Mouse (Mus musculus) neural tube, embryonic 11.5 days (tissue): ENCODE data around the gene Ube2cbp. TPM values are rescaled to one million over a fixed set of nuclear protein-coding genes. Genes with fewer than 3 reads are reported as not detected.
A peak's percentile ranks its signal among the peaks of the same experiment; 100 is the strongest.

Experiments used
- ATAC-seq: fragments of 200-750 bp; cut with Nextera tagmentation; 2 replicates; pipeline ENCODE4 v1.8.0; 2017; ENCODE audit warnings: moderate number of reproducible peaks, mild to moderate bottlenecking, moderate TSS enrichment, moderate library complexity; ENCODE audit not compliant: insufficient read depth, low FRiP score, low TSS enrichment
- DNase-seq: peaks from one replicate; pipeline ENCODE4 v3.0.0-alpha.2; 2015; ENCODE audit warnings: low spot score
- H3K27ac ChIP-seq: fragments of 300-500 bp; sonication (generic); 2 replicates; pipeline ENCODE4 v1.5.1; 2014; ENCODE audit warnings: low read depth, mild to moderate bottlenecking, low read length
- H3K27me3 ChIP-seq: fragments of 300-500 bp; sonication (generic); 2 replicates; pipeline ENCODE4 v1.6.1; 2014; ENCODE audit warnings: mild to moderate bottlenecking, low read length, mixed read lengths; ENCODE audit not compliant: control insufficient read depth, insufficient read depth
- H3K36me3 ChIP-seq: fragments of 300-500 bp; sonication (generic); 2 replicates; pipeline ENCODE4 v1.6.1; 2014; ENCODE audit warnings: mild to moderate bottlenecking, low read length, moderate library complexity, mixed read lengths; ENCODE audit not compliant: control insufficient read depth, insufficient read depth
- H3K4me1 ChIP-seq: fragments of 300-500 bp; sonication (generic); 2 replicates; pipeline ENCODE4 v1.6.1; 2014; ENCODE audit warnings: low read length, mixed read lengths; ENCODE audit not compliant: control insufficient read depth, insufficient read depth
- H3K4me2 ChIP-seq: fragments of 300-500 bp; sonication (generic); 2 replicates; pipeline ENCODE4 v1.6.1; 2014; ENCODE audit warnings: low read depth, mild to moderate bottlenecking, moderate library complexity
- H3K4me3 ChIP-seq: fragments of 300-500 bp; sonication (generic); 2 replicates; pipeline ENCODE4 v1.5.1; 2014; ENCODE audit warnings: low read depth, low read length
- H3K9ac ChIP-seq: fragments of 300-500 bp; sonication (generic); 2 replicates; pipeline ENCODE4 v1.6.1; 2014; ENCODE audit warnings: mild to moderate bottlenecking, low read length
- H3K9me3 ChIP-seq: fragments of 300-500 bp; sonication (generic); 2 replicates; pipeline ENCODE4 v1.6.1; 2016; ENCODE audit warnings: low read length; ENCODE audit not compliant: control insufficient read depth
- WGBS: fragments of 180-500 bp; shearing (Covaris S2); extraction: QIAGEN DNeasy Blood & Tissue Kit; methylation state at CpG from one replicate; pipeline ENCODE4 v1.1.7; 2014; 5-methylcytosine and 5-hydroxymethylcytosine counted together
- polyA plus RNA-seq: library from polyadenylated mRNA; unstranded; fragments of >200 nt; fragmentation: Nextera tagmentation; extraction: Ambion mirVana; gene quantifications from 2 replicates; pipeline ENCODE4 v1.2.1, GENCODE M21; 2014

Gene Ube2cbp
- polyA plus RNA-seq, 1 experiment from 2014 or later = 8.3 TPM

GRCm38 (mm10) chr9:86327341-86327740 lies 137.4 kb downstream of the Ube2cbp start:
- no peak overlapping the region for H3K27ac ChIP-seq
- H3K9ac ChIP-seq = no peak overlapping the region
- H3K9me3 ChIP-seq = no peaks in the 10 kb centered on the region
- H3K4me3 ChIP-seq = no peak overlapping the region
- no peak overlapping the region for H3K4me2 ChIP-seq
- no peaks in the 10 kb centered on the region for H3K27me3 ChIP-seq
- 67% methylated on average over 3 of the region's 3 CpGs for whole genome bisulfite sequencing
- ATAC-seq = no peak
- no peak for DNase-seq
- H3K36me3 ChIP-seq = no peaks in the 10 kb centered on the region
- H3K4me1 ChIP-seq = no peaks in the 10 kb centered on the region

- H3K4me1 ChIP-seq = no peaks in the 10 kb centered on the region
- H3K9me3 ChIP-seq = no peaks in the 10 kb centered on the region
- WGBS = 76% methylated on average over 1 of the region's 1 CpGs
- H3K4me3 ChIP-seq = no peak overlapping the region
- no peak overlapping the region for H3K4me2 ChIP-seq
- DNase-seq = no peak
- no peak overlapping the region for H3K9ac ChIP-seq
- H3K27ac ChIP-seq = no peak overlapping the region
- no peak for ATAC-seq
- H3K36me3 ChIP-seq = no peaks in the 10 kb centered on the region
- no peaks in the 10 kb centered on the region for H3K27me3 ChIP-seq
These were observed 140.0 kb downstream of the Ube2cbp start for GRCm38 (mm10) chr9:86324772-86325171.

- Histone ChIP-seq H3K4me2 (no peak overlapping the region), H3K9me3 (no peaks in the 10 kb centered on the region), H3K27ac (no peak overlapping the region), H3K4me3 (no peak overlapping the region), H3K9ac (no peak overlapping the region), H3K27me3 (no peaks in the 10 kb centered on the region), H3K36me3 (no peaks in the 10 kb centered on the region), H3K4me1 (no peaks in the 10 kb centered on the region)
- no peak for ATAC-seq
- no peak for DNase-seq
- 90% methylated on average over 6 of the region's 6 CpGs for WGBS
These were observed 145.1 kb downstream of the Ube2cbp start for GRCm38 (mm10) chr9:86319516-86320140.

GRCm38 (mm10) chr9:86315700-86316099 lies 149.1 kb downstream of the Ube2cbp start:
- no peak overlapping the region for H3K27ac ChIP-seq
- no peaks in the 10 kb centered on the region for H3K27me3 ChIP-seq
- ATAC-seq (no peak), DNase-seq (no peak)
- no peaks in the 10 kb centered on the region for H3K9me3 ChIP-seq
- 89% methylated on average over 2 of the region's 2 CpGs for WGBS
- H3K4me3 ChIP-seq = no peak overlapping the region
- H3K9ac ChIP-seq = no peak overlapping the region
- H3K4me2 ChIP-seq = no peak overlapping the region
- H3K36me3 ChIP-seq = no peaks in the 10 kb centered on the region
- no peaks in the 10 kb centered on the region for H3K4me1 ChIP-seq

GRCm38 (mm10) chr9:86308616-86309015 lies 156.1 kb downstream of the Ube2cbp start:
- no peak overlapping the region for H3K4me2 ChIP-seq
- DNase-seq (no peak), ATAC-seq (no peak)
- no peak overlapping the region for H3K27ac ChIP-seq
- WGBS = 33% methylated on average over 4 of the region's 4 CpGs
- no peaks in the 10 kb centered on the region for H3K27me3 ChIP-seq
- no peak overlapping the region for H3K4me3 ChIP-seq
- no peaks in the 10 kb centered on the region for H3K4me1 ChIP-seq
- no peak overlapping the region for H3K9ac ChIP-seq
- H3K36me3 ChIP-seq = no peaks in the 10 kb centered on the region
- H3K9me3 ChIP-seq = no peaks in the 10 kb centered on the region

- DNase-seq = no peak
- H3K36me3 ChIP-seq = no peaks in the 10 kb centered on the region
- no peaks in the 10 kb centered on the region for H3K4me1 ChIP-seq
- H3K9me3 ChIP-seq = no peaks in the 10 kb centered on the region
- no peak overlapping the region for H3K4me2 ChIP-seq
- H3K4me3 ChIP-seq = no peak overlapping the region
- H3K9ac ChIP-seq = no peak overlapping the region
- WGBS = 95% methylated on average over 2 of the region's 2 CpGs
- H3K27ac ChIP-seq = no peak overlapping the region
- no peak for ATAC-seq
- no peaks in the 10 kb centered on the region for H3K27me3 ChIP-seq
These were observed 158.2 kb downstream of the Ube2cbp start for GRCm38 (mm10) chr9:86306556-86306955.

- ATAC-seq (no peak), DNase-seq (no peak)
- 90% methylated on average over 6 of the region's 6 CpGs for whole genome bisulfite sequencing
- H3K27ac ChIP-seq = no peak overlapping the region
- no peak overlapping the region for H3K4me3 ChIP-seq
- no peak overlapping the region for H3K9ac ChIP-seq
- H3K9me3 ChIP-seq = no peaks in the 10 kb centered on the region
- no peak overlapping the region for H3K4me2 ChIP-seq
- H3K36me3 ChIP-seq = no peaks in the 10 kb centered on the region
- no peaks in the 10 kb centered on the region for H3K27me3 ChIP-seq
- H3K4me1 ChIP-seq = no peaks in the 10 kb centered on the region
These were observed 163.3 kb downstream of the Ube2cbp start for GRCm38 (mm10) chr9:86301407-86301806.

GRCm38 (mm10) chr9:86298596-86298995 lies 166.2 kb downstream of the Ube2cbp start:
- H3K9ac ChIP-seq = no peak overlapping the region
- no peak for DNase-seq
- H3K4me1 ChIP-seq = no peaks in the 10 kb centered on the region
- no peaks in the 10 kb centered on the region for H3K36me3 ChIP-seq
- no peak overlapping the region for H3K4me3 ChIP-seq
- ATAC-seq = peak; percentile 48; the same call in 1 of the 2 replicates
- WGBS = 68% methylated on average over 8 of the region's 8 CpGs
- H3K27me3 ChIP-seq = no peaks in the 10 kb centered on the region
- H3K27ac ChIP-seq = no peak overlapping the region
- no peak overlapping the region for H3K4me2 ChIP-seq
- no peaks in the 10 kb centered on the region for H3K9me3 ChIP-seq

GRCm38 (mm10) chr9:86298131-86298530 lies 166.6 kb downstream of the Ube2cbp start:
- Histone ChIP-seq H3K4me3 (no peak overlapping the region), H3K36me3 (no peaks in the 10 kb centered on the region), H3K9me3 (no peaks in the 10 kb centered on the region), H3K4me2 (no peak overlapping the region), H3K27ac (no peak overlapping the region), H3K27me3 (no peaks in the 10 kb centered on the region), H3K4me1 (no peaks in the 10 kb centered on the region), H3K9ac (no peak overlapping the region)
- DNase-seq = no peak
- no peak for ATAC-seq
- 57% methylated on average over 5 of the region's 5 CpGs for WGBS
